Comparison of ENCODE assay signal across 16 mouse cellular contexts in genomic region chr10:74990584-74991322, GRCm38 (mm10). TPM values are rescaled to one million over a fixed set of nuclear protein-coding genes. Genes with fewer than 3 reads are reported as not detected.
DNase-seq lines count a peak whose midpoint lies in the region; ATAC-seq lines count a peak whose summit lies in the region.
"Had no signal": no experiment of that assay in that cellular context is flagged by ENCODE, and none has a peak within 500 bp of the region (broad histone marks: within the 10 kb centered on the region; RNA-seq: fewer than 3 reads in every experiment).

No protein-coding gene starts in this region.

- peaks cover 40% of the 10 kb centered on the region for H3K4me1 ChIP-seq in heart, embryonic 13.5 days
- H3K4me1 ChIP-seq in neural tube, embryonic 12.5 days: peaks cover 29% of the 10 kb centered on the region
- H3K4me1 ChIP-seq in neural tube, embryonic 15.5 days: peaks cover 27% of the 10 kb centered on the region
- H3K4me1 ChIP-seq in limb, embryonic 15.5 days: peaks cover 18% of the 10 kb centered on the region
- peaks cover 23% of the 10 kb centered on the region for H3K4me1 ChIP-seq in stomach, embryonic 16.5 days (ENCODE audit: control insufficient read depth, insufficient read depth, low read length)

- H3K4me3 ChIP-seq in heart, embryonic 13.5 days: peak overlapping the region; percentile 19
- H3K4me3 ChIP-seq in neural tube, embryonic 12.5 days: no peak overlapping the region
- H3K4me3 ChIP-seq in neural tube, embryonic 15.5 days (replicated peaks): no peak overlapping the region
- no peak overlapping the region for H3K4me3 ChIP-seq in limb, embryonic 15.5 days
- no peak overlapping the region for H3K4me3 ChIP-seq in stomach, embryonic 16.5 days (replicated peaks; ENCODE audit: low read length)
- H3K4me3 ChIP-seq: hindbrain, embryonic 15.5 days; liver, embryonic 13.5 days had no signal

- peak overlapping the region; percentile 30; the same call in 1 of the 2 replicates for H3K9ac ChIP-seq in heart, embryonic 13.5 days
- no peak overlapping the region for H3K9ac ChIP-seq in neural tube, embryonic 12.5 days
- H3K9ac ChIP-seq in neural tube, embryonic 15.5 days (replicated peaks): no peak overlapping the region
- 0 out of 2 replicates have a peak overlapping the region, but pooled peaks have one; percentile 23 for H3K9ac ChIP-seq in limb, embryonic 15.5 days
- peak overlapping the region; percentile 55; the same call in 1 of the 2 replicates for H3K9ac ChIP-seq in stomach, embryonic 16.5 days (ENCODE audit: low read length)
- H3K9ac ChIP-seq: forebrain, postnatal 0 days; hindbrain, embryonic 15.5 days; liver, embryonic 13.5 days had no signal

- ATAC-seq in heart, embryonic 13.5 days (ENCODE audit: extremely low read depth, insufficient number of reproducible peaks, low FRiP score, low TSS enrichment): no peak
- ATAC-seq in neural tube, embryonic 12.5 days (ENCODE audit: low FRiP score, low read depth): no peak
- no peak for ATAC-seq in neural tube, embryonic 15.5 days (ENCODE audit: low FRiP score)
- ATAC-seq in limb, embryonic 15.5 days (ENCODE audit: insufficient number of reproducible peaks, low FRiP score, low TSS enrichment, low read depth): no peak
- no peak for ATAC-seq in stomach, embryonic 16.5 days (ENCODE audit: insufficient read depth, low FRiP score)
- ATAC-seq: activated CD4-positive, CD25-positive, alpha-beta regulatory T cell, adult 4 months; forebrain, postnatal 0 days had no signal

- H3K36me3 ChIP-seq in heart, embryonic 13.5 days: no peaks in the 10 kb centered on the region
- H3K36me3 ChIP-seq in neural tube, embryonic 12.5 days: peaks cover 17% of the 10 kb centered on the region
- peaks cover 22% of the 10 kb centered on the region for H3K36me3 ChIP-seq in neural tube, embryonic 15.5 days
- H3K36me3 ChIP-seq in limb, embryonic 15.5 days: 0 out of 2 replicates have a peak, but pooled peaks cover 3% of the 10 kb centered on the region
- H3K36me3 ChIP-seq in stomach, embryonic 16.5 days (ENCODE audit: control insufficient read depth, insufficient read depth, low read length): 0 out of 2 replicates have a peak, but pooled peaks cover 5% of the 10 kb centered on the region
- H3K36me3 ChIP-seq: liver, embryonic 13.5 days had no signal

- no peak for DNase-seq in heart, adult 18-20 months
- no peak for DNase-seq in urinary bladder, postnatal 14 days (ENCODE audit: low spot score)
- DNase-seq in cerebellum, adult 8-10 months: no peak
- DNase-seq: cerebellum, postnatal 14 days; forebrain, postnatal 0 days; layer of hippocampus, postnatal 36 days; liver, embryonic 13.5 days; thymus, postnatal 36 days had no signal

- no peaks in the 10 kb centered on the region for H3K9me3 ChIP-seq in heart, embryonic 13.5 days
- H3K9me3 ChIP-seq in neural tube, embryonic 12.5 days: 0 out of 2 replicates have a peak, but pooled peaks cover 6% of the 10 kb centered on the region
- no peaks in the 10 kb centered on the region for H3K9me3 ChIP-seq in neural tube, embryonic 15.5 days (replicated peaks)
- no peaks in the 10 kb centered on the region for H3K9me3 ChIP-seq in limb, embryonic 15.5 days
- no peaks in the 10 kb centered on the region for H3K9me3 ChIP-seq in stomach, embryonic 16.5 days (replicated peaks; ENCODE audit: control insufficient read depth, low read length)
- H3K9me3 ChIP-seq: hindbrain, embryonic 15.5 days; liver, embryonic 13.5 days had no signal

- peaks cover 49% of the 10 kb centered on the region for H3K27me3 ChIP-seq in heart, embryonic 13.5 days (replicated peaks)
- H3K27me3 ChIP-seq in neural tube, embryonic 12.5 days (replicated peaks): no peaks in the 10 kb centered on the region
- no peaks in the 10 kb centered on the region for H3K27me3 ChIP-seq in neural tube, embryonic 15.5 days (replicated peaks)
- H3K27me3 ChIP-seq in limb, embryonic 15.5 days: no peaks in the 10 kb centered on the region
- H3K27me3 ChIP-seq in stomach, embryonic 16.5 days (ENCODE audit: control insufficient read depth, insufficient read depth, low read length): no peaks in the 10 kb centered on the region
- H3K27me3 ChIP-seq: hindbrain, embryonic 15.5 days had no signal

- H3K4me2 ChIP-seq in heart, embryonic 13.5 days: peak overlapping the region; percentile 57
- H3K4me2 ChIP-seq in neural tube, embryonic 12.5 days (replicated peaks): peak overlapping the region; percentile 17
- H3K4me2 ChIP-seq in neural tube, embryonic 15.5 days: no peak overlapping the region; the same call in 1 of the 2 replicates
- H3K4me2 ChIP-seq in limb, embryonic 15.5 days: no peak overlapping the region
- H3K4me2 ChIP-seq in stomach, embryonic 16.5 days (ENCODE audit: low read depth, low read length): no peak overlapping the region
- H3K4me2 ChIP-seq: hindbrain, embryonic 15.5 days; liver, embryonic 13.5 days had no signal

- H3K27ac ChIP-seq in heart, embryonic 13.5 days (replicated peaks): no peak overlapping the region
- H3K27ac ChIP-seq in neural tube, embryonic 12.5 days: no peak overlapping the region
- no peak overlapping the region for H3K27ac ChIP-seq in neural tube, embryonic 15.5 days (replicated peaks)
- no peak overlapping the region for H3K27ac ChIP-seq in limb, embryonic 15.5 days
- H3K27ac ChIP-seq in stomach, embryonic 16.5 days (ENCODE audit: low read length): no peak overlapping the region
- H3K27ac ChIP-seq: hindbrain, embryonic 15.5 days; liver, embryonic 13.5 days had no signal

- WGBS in heart, embryonic 13.5 days: 37% methylated on average over 26 of the region's 26 CpGs
- 50% methylated on average over 26 of the region's 26 CpGs for WGBS in neural tube, embryonic 12.5 days
- 49% methylated on average over 26 of the region's 26 CpGs for WGBS in neural tube, embryonic 15.5 days
- 53% methylated on average over 26 of the region's 26 CpGs for WGBS in limb, embryonic 15.5 days
- WGBS in stomach, embryonic 16.5 days: 45% methylated on average over 26 of the region's 26 CpGs

RNA-seq across cellular contexts. Expression of gene Gnaz, which starts 23.8 kb away (rescaled TPM):
- polyA plus RNA-seq in heart, embryonic 13.5 days (2015; fragmentation: Nextera tagmentation; extraction: Ambion mirVana): 1.3 and 1.6 TPM in 2 replicates
- total RNA-seq in heart, adult 18-20 months (2021): under 1 TPM; 0.33 to 0.57 TPM
- 26.6 and 33.9 TPM in 2 replicates for polyA plus RNA-seq in neural tube, embryonic 12.5 days (2016; fragmentation: Nextera tagmentation; extraction: Ambion mirVana)
- 70.2 and 87.5 TPM in 2 replicates for polyA plus RNA-seq in neural tube, embryonic 15.5 days (2015; fragmentation: Nextera tagmentation; extraction: Ambion mirVana)
- 3.3 and 3.6 TPM in 2 replicates for polyA plus RNA-seq in limb, embryonic 15.5 days (2015; fragmentation: Nextera tagmentation; extraction: Ambion mirVana)
- polyA plus RNA-seq in stomach, embryonic 16.5 days (2015; fragmentation: Nextera tagmentation; extraction: Ambion mirVana): 3.4 and 4.6 TPM in 2 replicates
- polyA plus RNA-seq: activated CD4-positive, CD25-positive, alpha-beta regulatory T cell, adult 4 months had no signal

RNA-seq across cellular contexts. Expression of gene Rsph14, which starts 41.6 kb away (rescaled TPM):
- not detected in 2 replicates for polyA plus RNA-seq in heart, embryonic 13.5 days (2015; fragmentation: Nextera tagmentation; extraction: Ambion mirVana)
- not detected for total RNA-seq in heart, adult 18-20 months (2021)
- not detected in 2 replicates for polyA plus RNA-seq in neural tube, embryonic 12.5 days (2016; fragmentation: Nextera tagmentation; extraction: Ambion mirVana)
- 0.46 and 0.58 TPM in 2 replicates for polyA plus RNA-seq in neural tube, embryonic 15.5 days (2015; fragmentation: Nextera tagmentation; extraction: Ambion mirVana)
- not detected in 2 replicates for polyA plus RNA-seq in limb, embryonic 15.5 days (2015; fragmentation: Nextera tagmentation; extraction: Ambion mirVana)
- not detected in 2 replicates for polyA plus RNA-seq in stomach, embryonic 16.5 days (2015; fragmentation: Nextera tagmentation; extraction: Ambion mirVana)
- polyA plus RNA-seq: activated CD4-positive, CD25-positive, alpha-beta regulatory T cell, adult 4 months; liver, embryonic 13.5 days; spleen, adult 2 months had no signal

RNA-seq across cellular contexts. Expression of gene Rab36, which starts 46.1 kb away (rescaled TPM):
- polyA plus RNA-seq in heart, embryonic 13.5 days (2015; fragmentation: Nextera tagmentation; extraction: Ambion mirVana): 3.5 and 3.9 TPM in 2 replicates
- total RNA-seq in heart, adult 18-20 months (2021): under 1 TPM; 0.57 to 0.75 TPM
- 8.9 and 10.6 TPM in 2 replicates for polyA plus RNA-seq in neural tube, embryonic 12.5 days (2016; fragmentation: Nextera tagmentation; extraction: Ambion mirVana)
- polyA plus RNA-seq in neural tube, embryonic 15.5 days (2015; fragmentation: Nextera tagmentation; extraction: Ambion mirVana): 16.7 and 17.4 TPM in 2 replicates
- 6.3 and 6.7 TPM in 2 replicates for polyA plus RNA-seq in limb, embryonic 15.5 days (2015; fragmentation: Nextera tagmentation; extraction: Ambion mirVana)
- 7.3 and 8.2 TPM in 2 replicates for polyA plus RNA-seq in stomach, embryonic 16.5 days (2015; fragmentation: Nextera tagmentation; extraction: Ambion mirVana)

Comparison
In these comparisons a context has a peak if more than half of its experiments do, and no peak if none do; other contexts are left out.
1. H3K4me2 ChIP-seq: peak in heart, embryonic 13.5 days (single experiment) and neural tube, embryonic 12.5 days (single experiment); none in neural tube, embryonic 15.5 days (single experiment), limb, embryonic 15.5 days (single experiment) and stomach, embryonic 16.5 days (single experiment).
2. H3K9ac ChIP-seq: peak in heart, embryonic 13.5 days (single experiment), limb, embryonic 15.5 days (single experiment) and stomach, embryonic 16.5 days (single experiment); none in neural tube, embryonic 12.5 days (single experiment) and neural tube, embryonic 15.5 days (single experiment).